Mouse (Mus musculus) embryonic fibroblast, embryonic 13.5 days (primary cell): ENCODE measurements around the gene Dbt.

Source experiments
- CTCF ChIP-seq: IDR thresholded peaks from 2 replicates; pipeline ENCODE4 v1.5.1; 2011; ENCODE audit warnings: mild to moderate bottlenecking, control low read depth, low read length, moderate library complexity, borderline replicate concordance; ENCODE audit not compliant: insufficient read depth
- POLR2A ChIP-seq: IDR thresholded peaks from 2 replicates; pipeline ENCODE4 v1.6.1; 2011; ENCODE audit warnings: low read depth, mild to moderate bottlenecking, control low read depth, low read length, moderate library complexity

GRCm38 (mm10) chr3:116512904-116513716 is at the start of gene Dbt:
- TF ChIP-seq CTCF: no peak
- peak; percentile 88 for TF ChIP-seq POLR2A
